Mouse (Mus musculus) olfactory bulb, adult 2 months (tissue): ENCODE measurements around the gene Syt6.

ENCODE experiments used
- CTCF ChIP-seq: fragments of 200-500 bp; IDR thresholded peaks from 2 replicates; pipeline ENCODE4 v1.5.1; 2012; ENCODE audit warnings: low read depth, mild to moderate bottlenecking, low read length, moderate library complexity; ENCODE audit not compliant: insufficient read depth
- POLR2A ChIP-seq: fragments of 200-500 bp; IDR thresholded peaks from 2 replicates; pipeline ENCODE4 v1.6.1; 2012; ENCODE audit warnings: mild to moderate bottlenecking, low read depth, low read length, moderate library complexity; ENCODE audit not compliant: insufficient read depth

GRCm38 (mm10) chr3:103640226-103640803 is 65.3 kb downstream of the Syt6 start:
- no peak for TF ChIP-seq CTCF
- TF ChIP-seq POLR2A, result no peak
